Mouse (Mus musculus): ENCODE measurements around the gene Trim65. TPM values are rescaled to one million over a fixed set of nuclear protein-coding genes. Genes with fewer than 3 reads are reported as not detected.
A peak's percentile ranks its signal among the peaks of the same experiment; 100 is the strongest.

Trim65 gene
- polyA plus RNA-seq, 1 experiment from 2014 or later: 5.0 TPM

DNA sequence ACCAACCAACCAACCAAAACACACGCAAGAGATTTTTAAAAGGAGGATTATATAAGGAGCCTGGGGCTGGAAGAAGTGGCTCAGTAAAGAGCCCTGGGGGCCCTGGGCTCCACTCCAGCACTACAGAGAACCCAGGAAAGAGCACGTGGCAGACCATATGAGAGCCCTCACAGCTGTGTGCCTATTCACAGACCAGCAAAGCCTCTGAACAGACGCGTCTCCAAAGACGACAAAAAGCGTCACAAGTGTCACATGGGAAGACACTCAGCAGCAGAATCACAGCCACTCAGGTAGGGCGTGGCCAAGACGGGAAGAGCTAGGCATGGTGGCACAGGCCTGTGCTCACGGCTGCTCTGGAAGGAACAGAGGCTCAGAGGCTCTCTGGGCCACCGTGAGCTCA, 31.2 kb upstream of the Trim65 start:
- Histone ChIP-seq H3K36me3 (peaks cover 25% of the 10 kb centered on the region), H3K9me3 (replicated peaks) (no peaks in the 10 kb centered on the region), H3K27me3 (no peaks in the 10 kb centered on the region), H3K27ac (no peak overlapping the region), H3K4me3 (no peak overlapping the region), H3K4me1 (replicated peaks) (peaks cover 17% of the 10 kb centered on the region), H3K4me2 (no peak overlapping the region), H3K9ac (no peak overlapping the region)
- no peak for ATAC-seq (replicated peaks; ENCODE audit: insufficient number of reproducible peaks, insufficient read depth, low FRiP score, low read depth)
- 72% methylated on average over 10 of the region's 10 CpGs for WGBS

DNA sequence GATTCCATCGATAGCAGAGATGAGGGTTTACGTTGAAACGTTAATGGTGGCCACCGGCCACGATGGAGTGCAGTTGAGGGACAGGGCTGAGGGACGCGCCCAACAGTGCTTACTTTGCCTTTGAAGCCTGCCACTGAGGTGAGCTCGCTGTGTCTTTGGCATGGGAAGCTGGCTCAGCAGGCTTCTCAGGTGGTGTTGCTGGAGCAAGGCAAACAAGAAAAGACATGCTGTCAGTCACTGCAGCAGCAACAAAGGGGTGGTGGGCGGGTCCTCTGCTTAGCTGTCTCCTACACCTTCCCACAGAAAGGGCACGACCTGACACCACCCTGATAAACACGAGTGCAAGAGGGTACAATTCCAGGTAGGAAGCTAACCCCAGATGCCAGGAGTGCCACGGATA, 30.4 kb upstream of the Trim65 start:
- H3K9me3 ChIP-seq (replicated peaks): no peaks in the 10 kb centered on the region
- peaks cover 32% of the 10 kb centered on the region for H3K36me3 ChIP-seq
- no peak overlapping the region for H3K9ac ChIP-seq
- peaks cover 8% of the 10 kb centered on the region for H3K4me1 ChIP-seq (replicated peaks)
- H3K27ac ChIP-seq: no peak overlapping the region
- no peaks in the 10 kb centered on the region for H3K27me3 ChIP-seq
- no peak for ATAC-seq (replicated peaks; ENCODE audit: insufficient number of reproducible peaks, insufficient read depth, low FRiP score, low read depth)
- no peak overlapping the region for H3K4me2 ChIP-seq
- no peak overlapping the region for H3K4me3 ChIP-seq
- WGBS: 69% methylated on average over 12 of the region's 12 CpGs

DNA sequence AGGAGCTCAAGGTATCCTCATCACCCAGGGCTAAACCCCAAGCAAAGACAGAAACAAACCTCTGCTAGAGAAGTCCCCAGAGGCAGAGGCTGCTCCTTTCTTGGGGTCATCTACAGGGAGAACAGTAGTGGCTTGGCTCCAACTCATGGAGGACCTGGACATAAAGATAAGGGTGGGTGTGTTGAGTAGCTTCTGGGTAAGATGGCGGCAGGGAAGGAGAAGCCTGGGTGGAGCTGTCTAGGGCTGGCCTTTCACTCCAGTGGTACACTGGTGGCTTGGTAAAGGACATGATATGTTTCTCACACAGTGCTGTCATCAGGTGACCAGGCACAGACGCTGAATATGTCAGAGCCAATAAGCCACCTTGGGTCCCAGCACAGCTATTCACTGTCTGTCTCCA, 20.0 kb upstream of the Trim65 start:
- ATAC-seq (replicated peaks; ENCODE audit: insufficient number of reproducible peaks, insufficient read depth, low FRiP score, low read depth): no peak
- Histone ChIP-seq H3K4me1 (replicated peaks) (peaks cover 4% of the 10 kb centered on the region; the same call in 1 of the 2 replicates), H3K27ac (no peak overlapping the region), H3K9me3 (replicated peaks) (no peaks in the 10 kb centered on the region), H3K4me2 (no peak overlapping the region), H3K4me3 (no peak overlapping the region), H3K36me3 (peaks cover 75% of the 10 kb centered on the region), H3K9ac (no peak overlapping the region), H3K27me3 (no peaks in the 10 kb centered on the region)
- 79% methylated on average over 2 of the region's 2 CpGs for WGBS

- Histone ChIP-seq H3K27me3 (no peaks in the 10 kb centered on the region), H3K4me2 (no peak overlapping the region), H3K9ac (no peak overlapping the region), H3K36me3 (peaks cover 70% of the 10 kb centered on the region), H3K9me3 (replicated peaks) (no peaks in the 10 kb centered on the region), H3K4me1 (replicated peaks) (peaks cover 4% of the 10 kb centered on the region; the same call in 1 of the 2 replicates), H3K27ac (no peak overlapping the region), H3K4me3 (no peak overlapping the region)
- no peak for ATAC-seq (replicated peaks; ENCODE audit: insufficient number of reproducible peaks, insufficient read depth, low FRiP score, low read depth)
- WGBS: 77% methylated on average over 6 of the region's 6 CpGs
These were observed 18.4 kb upstream of the Trim65 start for GRCm38 (mm10) chr11:116149341-116149740.

DNA sequence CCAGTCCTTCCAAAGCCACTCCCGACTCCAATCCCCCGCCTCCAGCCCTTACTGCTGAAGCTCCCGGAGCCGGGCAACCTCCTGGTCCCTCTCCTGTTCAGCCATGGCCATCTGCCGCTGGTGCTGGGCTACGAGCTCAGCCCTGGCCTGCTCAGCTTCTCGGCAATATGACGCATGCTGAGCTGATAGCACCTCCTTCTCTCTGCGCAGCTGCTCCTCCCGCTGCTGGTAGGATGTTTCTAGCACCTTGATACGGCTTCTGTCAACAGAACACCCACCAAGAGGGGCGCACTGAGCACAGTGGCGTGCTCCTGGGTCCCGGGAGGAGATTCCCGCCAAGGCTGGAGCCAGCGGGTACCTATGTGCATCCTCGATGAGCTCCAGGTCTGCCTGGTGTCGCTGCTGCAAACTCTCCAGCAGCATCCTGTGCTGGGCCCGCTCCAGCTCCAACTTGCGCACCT, 17.9 kb upstream of the Trim65 start:
- ATAC-seq (replicated peaks; ENCODE audit: insufficient number of reproducible peaks, insufficient read depth, low FRiP score, low read depth): no peak
- no peak overlapping the region for H3K4me2 ChIP-seq
- H3K9ac ChIP-seq: no peak overlapping the region
- no peak overlapping the region for H3K27ac ChIP-seq
- H3K4me1 ChIP-seq (replicated peaks): peaks cover 4% of the 10 kb centered on the region; the same call in 1 of the 2 replicates
- no peak overlapping the region for H3K4me3 ChIP-seq
- H3K36me3 ChIP-seq: peaks cover 71% of the 10 kb centered on the region
- H3K9me3 ChIP-seq (replicated peaks): no peaks in the 10 kb centered on the region
- WGBS: 42% methylated on average over 20 of the region's 20 CpGs
- no peaks in the 10 kb centered on the region for H3K27me3 ChIP-seq

GRCm38 (mm10) chr11:116146294-116146985, 15.5 kb upstream of the Trim65 start:
- Histone ChIP-seq H3K27me3 (no peaks in the 10 kb centered on the region), H3K36me3 (peaks cover 62% of the 10 kb centered on the region), H3K4me3 (no peak overlapping the region), H3K27ac (no peak overlapping the region), H3K4me1 (replicated peaks) (no peaks in the 10 kb centered on the region), H3K9me3 (replicated peaks) (no peaks in the 10 kb centered on the region), H3K4me2 (no peak overlapping the region), H3K9ac (no peak overlapping the region)
- no peak for ATAC-seq (replicated peaks; ENCODE audit: insufficient number of reproducible peaks, insufficient read depth, low FRiP score, low read depth)
- WGBS: 76% methylated on average over 25 of the region's 25 CpGs

DNA sequence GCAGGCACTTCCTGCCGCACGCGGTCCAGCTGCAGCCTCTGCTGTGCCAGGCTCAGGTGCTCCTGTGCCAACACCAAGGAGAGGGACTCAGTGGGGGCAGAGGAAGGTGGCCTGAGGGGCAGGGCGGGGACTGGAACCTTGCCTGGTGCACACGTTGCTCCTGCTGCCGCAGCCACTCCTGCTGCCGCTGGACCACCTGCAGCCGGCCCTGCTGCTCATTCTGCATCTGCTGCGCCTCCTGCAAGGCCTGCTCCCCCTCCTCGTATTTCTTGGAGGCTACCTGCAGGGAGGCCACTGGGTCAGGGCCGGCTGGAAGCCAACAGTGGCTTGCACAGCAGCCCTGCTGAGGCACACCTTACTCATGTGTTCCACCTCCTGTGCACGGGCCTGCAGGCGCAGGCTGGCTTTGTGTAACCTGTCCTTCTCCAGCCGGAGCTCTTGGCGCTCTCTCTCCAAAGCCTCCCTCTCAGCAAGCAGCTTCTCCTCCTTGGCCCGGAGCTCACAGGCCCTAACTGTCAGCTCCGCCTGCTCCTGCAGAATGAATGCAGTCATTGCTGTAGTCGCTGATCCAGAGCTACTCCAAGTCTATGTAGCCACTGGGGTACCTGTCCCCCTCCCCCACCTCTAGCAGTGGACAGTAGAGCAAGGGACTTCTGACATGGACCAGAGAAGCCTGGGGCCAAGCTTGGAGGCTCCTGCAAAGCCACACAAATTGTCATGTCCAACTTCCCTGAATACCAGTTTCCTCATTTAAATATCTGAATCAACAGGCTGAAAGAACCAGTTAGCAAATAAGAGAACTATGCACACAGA, 14.8 kb upstream of the Trim65 start:
- H3K36me3 ChIP-seq: peaks cover 54% of the 10 kb centered on the region
- H3K4me2 ChIP-seq: no peak overlapping the region
- WGBS: 73% methylated on average over 18 of the region's 18 CpGs
- H3K4me1 ChIP-seq (replicated peaks): no peaks in the 10 kb centered on the region
- H3K27me3 ChIP-seq: no peaks in the 10 kb centered on the region
- no peak for ATAC-seq (replicated peaks; ENCODE audit: insufficient number of reproducible peaks, insufficient read depth, low FRiP score, low read depth)
- no peak overlapping the region for H3K27ac ChIP-seq
- H3K9ac ChIP-seq: no peak overlapping the region
- H3K4me3 ChIP-seq: no peak overlapping the region
- no peaks in the 10 kb centered on the region for H3K9me3 ChIP-seq (replicated peaks)

DNA sequence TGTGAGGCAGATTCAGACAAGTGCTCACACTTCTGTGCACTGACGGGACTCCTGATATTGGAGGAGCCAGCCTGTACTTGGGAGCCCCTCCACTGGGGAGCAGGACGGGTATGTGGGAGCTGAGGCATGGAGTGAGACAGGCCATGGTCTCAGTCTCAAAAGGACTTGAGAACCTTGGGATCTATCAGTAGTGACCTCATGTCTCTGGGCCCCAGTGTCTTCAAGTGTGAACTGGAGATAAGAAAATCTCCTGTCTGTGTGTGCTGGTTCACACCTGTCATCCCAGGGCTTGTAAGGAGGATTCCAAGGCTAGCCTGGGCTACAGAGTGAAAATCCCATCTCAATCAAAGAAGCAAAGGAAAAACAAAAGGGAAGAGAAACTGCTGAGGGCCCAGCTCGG, 12.5 kb upstream of the Trim65 start:
- Histone ChIP-seq H3K27ac (no peak overlapping the region), H3K27me3 (no peaks in the 10 kb centered on the region), H3K4me2 (no peak overlapping the region), H3K36me3 (peaks cover 47% of the 10 kb centered on the region), H3K4me3 (no peak overlapping the region), H3K4me1 (replicated peaks) (peaks cover 4% of the 10 kb centered on the region), H3K9ac (no peak overlapping the region), H3K9me3 (replicated peaks) (no peaks in the 10 kb centered on the region)
- WGBS: 81% methylated on average over 3 of the region's 3 CpGs
- ATAC-seq (replicated peaks; ENCODE audit: insufficient number of reproducible peaks, insufficient read depth, low FRiP score, low read depth): no peak

DNA sequence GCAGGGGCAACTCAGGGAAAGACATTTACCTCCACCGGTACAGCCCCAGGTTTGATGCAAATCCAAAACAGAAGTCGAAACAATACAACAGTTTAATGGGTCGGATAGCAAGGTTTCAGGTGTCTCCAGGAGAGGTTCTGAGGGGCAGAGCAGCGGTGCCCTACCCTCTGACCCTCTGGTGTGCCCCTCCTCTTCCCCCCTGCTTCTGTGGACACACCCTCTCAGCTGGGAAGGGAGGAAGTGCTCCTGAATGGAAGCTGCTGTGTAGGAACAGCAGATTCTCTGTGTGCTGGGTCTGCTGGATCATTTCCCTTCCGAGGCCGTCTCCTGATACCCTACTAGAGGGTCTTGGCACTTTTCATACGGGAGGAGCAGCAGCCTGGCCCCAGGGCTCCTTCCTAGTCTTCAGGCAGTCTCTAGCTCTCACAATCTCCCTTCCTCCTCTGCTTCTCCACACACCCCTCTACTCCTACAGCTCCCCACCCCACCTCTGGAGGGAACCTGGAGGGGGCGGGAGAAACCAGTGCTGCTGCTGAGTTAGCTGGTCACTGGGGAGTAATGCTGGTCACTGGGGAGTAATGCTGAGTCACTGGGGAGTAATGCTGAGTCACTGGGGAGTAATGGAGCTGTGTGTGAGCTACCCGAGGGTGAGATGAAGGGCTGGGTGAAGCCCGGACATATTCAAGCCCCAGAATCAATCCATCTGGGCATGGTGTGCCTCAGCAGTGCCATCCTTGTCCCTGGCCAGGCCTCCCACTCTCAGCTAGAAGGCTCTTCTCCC, 11.5 kb upstream of the Trim65 start:
- Histone ChIP-seq H3K9me3 (replicated peaks) (no peaks in the 10 kb centered on the region), H3K4me2 (no peak overlapping the region), H3K27ac (no peak overlapping the region), H3K9ac (no peak overlapping the region), H3K36me3 (peaks cover 40% of the 10 kb centered on the region), H3K27me3 (no peaks in the 10 kb centered on the region), H3K4me1 (replicated peaks) (peaks cover 11% of the 10 kb centered on the region), H3K4me3 (no peak overlapping the region)
- no peak for ATAC-seq (replicated peaks; ENCODE audit: insufficient number of reproducible peaks, insufficient read depth, low FRiP score, low read depth)
- WGBS: 59% methylated on average over 10 of the region's 10 CpGs

DNA sequence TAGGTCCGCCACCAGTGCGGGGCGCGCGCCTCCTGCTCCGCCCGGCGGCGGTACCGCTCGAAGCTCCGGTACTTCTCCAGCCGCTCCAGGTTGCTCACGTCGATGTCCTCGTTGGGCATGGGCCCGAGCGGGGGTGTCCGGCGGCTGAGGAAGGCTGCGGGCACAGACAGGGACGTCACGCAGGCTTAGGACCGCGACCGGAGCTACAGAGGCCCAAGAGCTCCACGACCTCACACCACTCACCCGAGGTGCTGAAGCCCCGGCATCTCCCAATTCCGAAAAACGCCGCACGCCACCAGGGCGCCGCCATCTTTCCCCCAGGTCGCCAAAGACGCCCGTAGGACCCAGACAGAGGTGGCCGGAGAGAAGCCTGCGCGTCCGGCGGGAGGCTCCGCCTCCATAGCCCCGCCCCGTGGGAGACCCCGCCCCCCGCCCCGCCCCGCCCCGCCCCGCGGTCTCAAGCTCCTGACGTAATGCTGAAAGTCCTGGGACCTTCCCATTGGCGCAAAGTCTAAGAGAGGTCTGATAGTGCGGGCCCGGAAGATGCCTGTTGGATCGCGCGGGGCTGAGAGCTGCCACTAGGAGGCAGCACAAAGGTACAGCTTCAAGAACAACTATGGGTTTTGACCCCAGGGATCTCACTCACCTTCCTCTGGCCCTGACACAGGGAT, 7.7 kb upstream of the Trim65 start, which contains the start of gene Mrpl38:
Mrpl38 (minus strand) TSS at position 401 of the 671 bp plus-strand sequence.
- under 1% methylated on average over 60 of the region's 60 CpGs for WGBS
- H3K9ac ChIP-seq: peak within 1 kb of the TSS; percentile 83
- peak; percentile 96 for ATAC-seq (replicated peaks; ENCODE audit: insufficient number of reproducible peaks, insufficient read depth, low FRiP score, low read depth)
- peak within 1 kb of the TSS; percentile 79 for H3K27ac ChIP-seq
- H3K4me3 ChIP-seq: peak within 1 kb of the TSS; percentile 93
- no peaks in the 10 kb centered on the region for H3K27me3 ChIP-seq
- no peaks in the 10 kb centered on the region for H3K9me3 ChIP-seq (replicated peaks)
- H3K4me2 ChIP-seq: peak within 1 kb of the TSS; percentile 71
- H3K4me1 ChIP-seq (replicated peaks): peaks cover 11% of the 10 kb centered on the region
- peaks cover 29% of the 10 kb centered on the region for H3K36me3 ChIP-seq

GRCm38 (mm10) chr11:116138096-116138467, 7.2 kb upstream of the Trim65 start:
- peaks cover 30% of the 10 kb centered on the region for H3K36me3 ChIP-seq
- 1% methylated on average over 20 of the region's 20 CpGs for WGBS
- no peaks in the 10 kb centered on the region for H3K27me3 ChIP-seq
- H3K9me3 ChIP-seq (replicated peaks): no peaks in the 10 kb centered on the region
- H3K4me2 ChIP-seq: peak overlapping the region; percentile 71
- H3K9ac ChIP-seq: peak overlapping the region; percentile 83
- peak overlapping the region; percentile 93 for H3K4me3 ChIP-seq
- no peak for ATAC-seq (replicated peaks; ENCODE audit: insufficient number of reproducible peaks, insufficient read depth, low FRiP score, low read depth)
- peak overlapping the region; percentile 79 for H3K27ac ChIP-seq
- peaks cover 11% of the 10 kb centered on the region for H3K4me1 ChIP-seq (replicated peaks)
